8 mouse cellular contexts compared by ENCODE assay signal in the genomic region with DNA sequence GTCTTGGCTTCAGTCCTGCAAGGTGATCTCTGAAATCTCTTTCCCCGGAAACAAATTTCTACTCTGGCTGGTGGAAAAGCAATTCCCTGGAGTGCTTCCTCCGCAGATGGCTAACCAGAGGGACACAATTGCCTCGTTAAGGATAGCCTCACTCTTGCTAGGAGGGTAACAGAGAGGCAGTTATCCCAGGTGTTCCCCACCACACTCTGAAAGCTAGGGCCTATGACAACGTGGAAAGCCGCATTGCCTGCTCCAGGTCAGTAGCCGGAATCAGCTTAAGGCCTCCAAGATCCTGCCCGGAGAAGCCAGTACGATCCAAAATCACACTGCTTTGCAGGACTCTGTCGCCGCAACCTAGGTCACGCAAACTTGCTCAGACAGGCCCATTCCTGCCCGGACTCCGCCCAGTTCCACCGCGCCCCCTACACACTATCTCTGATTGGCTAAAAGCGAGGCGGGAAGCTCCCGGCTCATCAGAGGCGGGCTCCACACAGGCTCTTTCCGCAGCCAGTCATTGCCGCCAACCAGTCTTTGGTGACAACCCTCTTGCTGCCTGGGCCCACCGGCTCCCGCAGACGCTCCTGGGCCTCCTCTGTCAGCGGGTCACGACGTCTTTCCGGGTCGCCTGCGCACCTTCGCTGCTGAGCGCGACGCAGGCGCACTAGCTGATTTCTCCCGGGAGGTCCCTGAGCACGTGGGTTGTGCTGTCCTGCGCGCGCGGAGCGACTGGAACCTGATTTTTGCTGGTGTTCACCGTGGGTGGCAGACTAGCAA. TPM values are rescaled to one million over a fixed set of nuclear protein-coding genes. Genes with fewer than 3 reads are reported as not detected.
DNase-seq lines count a peak whose midpoint lies in the region; ATAC-seq lines count a peak whose summit lies in the region.

A gene (plus strand): TSS at position 574 of the 774 bp plus-strand sequence.

- peak; percentile 95 for ATAC-seq in inflammation-experienced regulatory T-cells, adult 6 months
- ATAC-seq in megakaryocyte-erythroid progenitor cell, adult 5-6 weeks (replicated peaks; ENCODE audit: low FRiP score, low TSS enrichment, poor library complexity, severe bottlenecking), result peak; percentile 99

- peak; percentile 97 for DNase-seq in adrenal gland, adult (ENCODE audit: inconsistent age in 2 of 2, low spot score in 1 of 2)
- DNase-seq in embryo, embryonic 10.5 days (ENCODE audit: low spot score), result peak; percentile 97
- DNase-seq in gastrocnemius, postnatal 14 days, result peak; percentile 92
- DNase-seq in left cerebral cortex, postnatal 10 days (ENCODE audit: extremely low spot score in 1 of 2, low spot score in 2 of 2), result peak; percentile 96
- DNase-seq in right cerebral cortex, postnatal 25 days, result peak; percentile 97
- peak; percentile 90 to 93 for DNase-seq in urinary bladder, postnatal 4 days (ENCODE audit: low spot score in 2 of 2)

- intact Hi-C loops in gastrocnemius, postnatal 14 days (cut with DNase I; ENCODE audit: low total_unique reads), result no loop called here
- intact Hi-C loops in left cerebral cortex, postnatal 10 days (cut with DNase I), result no loop called here

RNA-seq across cellular contexts. Expression of the gene that starts here (rescaled TPM):
- total RNA-seq in gastrocnemius, postnatal 14 days (2021), result 10 to 100 TPM; 31.4 to 40.6 TPM
- 10 to 100 TPM; 25.9 to 29.2 (median 29.0) TPM for polyA plus RNA-seq in inflammation-experienced regulatory T-cells, adult 6 months (2017; shearing (Covaris generic))
- 10 to 100 TPM; 34.1 to 36.9 TPM for total RNA-seq in left cerebral cortex, postnatal 10 days (2021)
- total RNA-seq in megakaryocyte-erythroid progenitor cell, adult 5-6 weeks (2014; fragmentation: Nextera tagmentation), result 306 and 318 TPM in 2 replicates
- 467 and 637 TPM in 2 replicates for total RNA-seq in megakaryocyte-erythroid progenitor cell, adult 5-6 weeks (2017)

Comparison
In these comparisons a context has a peak if more than half of its experiments do, and no peak if none do; other contexts are left out.
1. Peak in every context shown above with its lines: DNase-seq and ATAC-seq.
2. RNA of the gene that starts here (total RNA-seq): 306 to 637 TPM in megakaryocyte-erythroid progenitor cell, adult 5-6 weeks; 31.4 to 40.6 TPM in gastrocnemius, postnatal 14 days and 34.1 to 36.9 TPM in left cerebral cortex, postnatal 10 days; every median in the first group is over 4 times any median in the second.